Mouse (Mus musculus): ENCODE data around the gene Chmp1a.
"Not testable (repeated sequence)": the region's sequence is repeated elsewhere in the genome, so short reads cannot be mapped to it uniquely, and the experiment has no call there.

Chmp1a gene

DNA sequence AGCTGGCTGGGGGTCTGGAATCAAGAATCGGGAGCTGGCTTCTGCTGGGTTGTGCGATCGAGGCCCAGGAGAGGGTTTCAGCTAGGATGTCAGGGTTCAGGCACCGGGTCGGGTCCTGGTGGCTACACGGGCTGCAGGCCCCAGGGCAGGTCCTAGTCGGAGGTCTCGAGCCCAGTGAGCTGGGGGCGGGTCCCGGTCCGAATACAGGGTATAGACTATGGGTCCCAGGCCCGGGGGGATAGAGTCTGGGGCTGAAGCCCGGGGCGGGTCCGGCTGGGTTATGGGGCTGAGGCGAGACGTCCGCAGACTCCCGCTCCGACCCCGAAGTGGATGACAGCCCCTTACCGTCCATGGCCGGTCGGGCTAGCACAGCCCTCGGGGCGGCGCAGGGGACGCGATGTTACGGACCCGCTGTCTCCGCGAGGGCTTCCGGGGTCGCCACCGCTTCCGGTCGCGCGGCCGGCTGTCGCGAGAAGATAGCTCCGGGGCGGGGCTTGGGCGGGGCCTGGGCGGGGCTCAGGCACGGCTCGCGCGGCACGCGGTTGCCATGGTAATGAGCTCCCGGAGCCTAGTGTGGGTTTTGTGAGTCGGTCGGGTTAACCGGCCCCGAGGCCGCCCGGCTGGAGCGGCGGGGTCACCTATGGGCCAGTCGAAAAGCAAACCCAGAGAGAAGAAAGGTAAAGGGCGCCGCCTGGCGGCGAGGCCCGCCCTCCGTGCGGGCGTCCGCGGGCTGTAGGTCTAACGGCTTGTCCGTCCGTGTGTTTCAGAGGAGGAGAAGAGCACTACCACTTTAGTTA is at the start of gene Chmp1a, which contains the start of gene Spata33:
Gene Chmp1a, minus strand, starts transcription at position 443 of the 797 bp plus-strand sequence.
Gene Spata33, plus strand, starts transcription at position 512 of the 797 bp plus-strand sequence.
- DNase-seq = peak; percentile 76 to 81

- not testable (repeated sequence) for DNase-seq
Measured at GRCm38 (mm10) chr8:123257593-123257992, 45.0 kb upstream of the Chmp1a start.

DNA sequence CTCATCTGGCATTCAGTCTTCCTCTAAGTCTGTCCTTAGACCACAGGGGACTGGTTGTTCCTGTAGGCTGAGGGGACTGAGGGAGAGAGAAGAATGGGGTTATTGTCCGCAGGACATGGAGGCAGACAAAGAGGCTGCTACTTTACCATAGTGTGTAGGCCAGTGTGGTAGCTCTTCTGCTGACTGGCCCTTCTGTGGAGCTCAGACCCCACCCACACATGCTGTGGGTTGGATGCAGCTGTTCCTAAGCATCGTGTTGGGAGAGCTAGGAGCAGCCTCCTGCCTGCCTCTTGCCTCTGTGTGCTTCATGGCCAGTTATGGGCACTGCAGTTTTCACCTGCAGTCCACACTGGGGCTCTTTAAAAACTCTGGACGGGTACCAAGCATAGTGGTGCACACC is 44.6 kb upstream of the Chmp1a start:
- no peak for DNase-seq

DNA sequence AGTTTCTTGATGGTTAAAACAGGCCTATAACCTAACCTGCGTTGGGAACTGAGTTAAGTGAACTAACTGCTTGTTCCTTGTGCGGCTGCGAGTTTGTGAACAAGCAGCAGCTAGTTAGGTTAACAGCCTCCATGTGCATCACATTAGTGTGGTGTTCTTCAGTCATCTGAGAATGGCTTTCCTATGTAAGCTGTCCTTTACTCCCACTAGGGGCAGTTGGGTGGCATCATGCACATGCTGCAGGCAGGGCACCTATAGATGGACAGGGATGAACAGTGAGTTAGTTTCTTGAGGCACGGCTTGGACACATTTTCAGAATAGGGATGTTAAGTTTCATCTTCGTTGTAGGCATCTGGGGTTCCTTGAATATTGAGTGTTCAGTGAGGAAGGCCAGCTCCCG is 42.6 kb upstream of the Chmp1a start:
- DNase-seq = no peak

DNA sequence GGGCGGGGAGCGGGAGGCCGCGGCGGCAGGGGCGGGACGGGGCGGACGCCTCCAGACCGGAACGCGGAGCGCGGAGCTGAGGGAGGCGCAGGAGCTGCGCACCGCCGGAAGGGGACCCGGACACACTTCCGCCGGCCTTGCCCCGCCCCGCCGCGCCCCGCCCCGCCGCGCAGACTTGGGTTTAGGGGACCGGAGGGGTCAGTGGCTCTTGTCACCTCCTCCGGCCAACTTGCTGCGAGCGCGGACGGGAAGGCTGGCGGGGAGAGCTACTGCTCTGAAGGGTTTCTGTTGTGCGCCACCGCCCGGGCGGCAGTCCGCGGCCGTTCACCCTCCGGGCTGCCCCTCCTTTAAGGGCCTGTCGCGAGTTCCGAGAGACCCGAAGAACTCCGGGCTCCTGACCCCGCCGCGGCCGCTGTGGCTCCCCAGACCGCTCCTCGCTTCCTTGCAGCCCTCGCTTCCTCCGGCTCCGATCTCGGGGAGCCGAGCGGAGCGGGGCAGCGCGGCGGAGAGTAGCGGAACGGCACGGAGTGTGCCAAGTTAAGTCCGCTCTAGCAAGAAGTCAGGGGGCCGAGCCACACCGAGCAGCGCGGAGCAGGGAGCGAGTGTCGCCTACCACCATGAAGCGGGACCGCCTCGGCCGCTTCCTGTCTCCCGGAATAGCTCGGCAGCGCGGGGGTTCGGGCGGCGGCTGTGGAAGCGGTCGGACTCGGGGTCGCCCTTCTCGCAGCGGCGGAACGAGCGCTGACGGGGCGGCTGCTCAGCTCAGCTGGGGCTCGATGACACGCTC is 41.7 kb upstream of the Chmp1a start, which contains the start of the genes Zfp276 and Vps9d1:
Gene Zfp276, plus strand, starts transcription at position 97 of the 787 bp plus-strand sequence.
Gene Vps9d1, minus strand, starts transcription at position 250 of the 787 bp plus-strand sequence.
- DNase-seq = peak; percentile 73 to 83

DNA sequence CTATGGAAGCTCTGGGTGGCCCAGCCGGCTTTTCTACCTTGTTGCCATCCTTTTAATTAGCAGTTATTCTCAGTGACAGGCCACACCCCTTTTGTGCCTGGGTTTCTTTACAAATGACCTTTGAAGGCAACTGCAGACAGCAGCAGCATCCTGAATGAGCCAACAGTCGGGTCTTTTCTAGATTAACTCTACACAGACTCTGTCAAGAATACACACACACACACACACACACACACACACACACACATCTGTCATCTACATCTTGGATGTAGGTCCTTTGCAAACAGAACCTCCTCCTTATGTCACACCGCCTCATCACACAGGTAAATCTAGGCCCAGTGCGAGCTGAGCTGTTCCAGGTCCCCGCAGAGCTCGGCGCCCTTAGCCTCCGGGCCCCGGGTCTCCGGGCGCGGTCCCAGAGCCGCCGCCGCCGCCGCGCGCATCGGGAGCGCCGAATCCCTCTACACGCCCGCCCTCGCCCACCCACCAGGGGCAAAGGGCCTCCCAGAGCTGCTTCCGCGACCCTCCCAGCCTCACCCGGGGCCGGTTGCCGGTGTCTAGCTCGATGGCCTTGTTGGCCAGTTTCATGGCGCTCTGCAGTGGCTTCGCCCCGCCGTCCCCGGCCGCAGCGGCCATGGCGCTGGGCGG is 41.0 kb upstream of the Chmp1a start:
- DNase-seq = no peak

- no peak for DNase-seq
Measured at GRCm38 (mm10) chr8:123252925-123253324, 40.4 kb upstream of the Chmp1a start.

GRCm38 (mm10) chr8:123250940-123251339 is 38.4 kb upstream of the Chmp1a start:
- DNase-seq = no peak

DNA sequence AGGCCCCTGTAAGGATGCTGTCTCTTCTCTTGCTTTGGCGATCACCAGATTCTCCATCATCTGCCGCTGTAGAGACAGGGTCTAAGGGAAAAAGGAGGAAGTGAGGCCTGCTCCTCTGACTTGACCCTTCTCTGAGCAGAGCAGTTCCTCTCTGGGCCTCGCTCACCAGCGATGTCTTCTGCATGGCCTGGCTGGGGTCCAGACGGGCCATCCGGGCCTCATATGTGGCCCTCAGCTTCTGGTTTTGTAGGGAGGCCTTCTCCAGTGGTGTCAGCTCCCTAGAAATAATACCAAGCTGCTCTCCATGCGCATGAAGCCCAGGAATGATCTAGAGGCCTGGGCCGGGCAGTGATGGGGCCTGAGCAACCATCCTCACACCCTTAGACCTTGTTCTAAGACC is 36.0 kb upstream of the Chmp1a start:
- no peak for DNase-seq

DNA sequence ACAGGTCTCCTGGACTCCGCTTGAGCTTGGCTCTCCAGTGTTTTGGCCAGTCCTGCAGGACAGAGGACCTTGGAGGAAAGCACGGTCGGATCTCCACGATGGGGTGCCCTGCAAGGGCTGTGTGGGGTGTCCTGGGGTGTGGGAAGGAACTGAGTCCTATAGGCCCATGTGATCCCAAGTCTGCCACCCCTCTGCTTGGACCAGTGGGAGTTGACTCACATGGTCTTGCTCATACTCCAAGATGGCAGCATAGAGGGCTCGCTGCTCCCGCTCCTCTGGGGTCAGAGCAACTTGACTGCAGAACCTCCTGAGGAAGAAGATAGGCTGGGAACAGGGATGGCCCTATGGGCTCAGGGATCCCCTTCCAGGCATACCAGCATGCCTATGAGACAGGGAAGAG is 35.2 kb upstream of the Chmp1a start:
- DNase-seq = no peak

DNA sequence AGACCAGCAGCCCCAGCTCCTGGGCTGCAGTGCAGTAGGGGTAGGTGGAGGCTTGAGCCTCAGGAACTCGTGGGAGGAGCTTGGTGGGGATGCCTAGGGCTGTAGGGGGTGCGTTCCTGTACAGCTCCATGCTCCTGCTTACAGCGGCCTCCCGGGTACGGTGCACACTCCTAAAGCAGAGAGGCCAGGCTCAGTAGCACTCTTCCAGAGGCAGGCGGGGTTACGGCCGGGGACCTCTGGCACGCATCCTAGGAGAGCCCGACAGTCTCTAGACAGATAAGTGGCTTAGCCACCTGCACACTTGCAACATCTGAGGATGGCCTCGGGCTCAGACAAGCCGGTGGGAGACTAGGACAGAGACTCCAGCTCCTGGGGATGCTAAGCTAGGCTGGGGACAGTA is 33.0 kb upstream of the Chmp1a start:
- DNase-seq = no peak

DNA sequence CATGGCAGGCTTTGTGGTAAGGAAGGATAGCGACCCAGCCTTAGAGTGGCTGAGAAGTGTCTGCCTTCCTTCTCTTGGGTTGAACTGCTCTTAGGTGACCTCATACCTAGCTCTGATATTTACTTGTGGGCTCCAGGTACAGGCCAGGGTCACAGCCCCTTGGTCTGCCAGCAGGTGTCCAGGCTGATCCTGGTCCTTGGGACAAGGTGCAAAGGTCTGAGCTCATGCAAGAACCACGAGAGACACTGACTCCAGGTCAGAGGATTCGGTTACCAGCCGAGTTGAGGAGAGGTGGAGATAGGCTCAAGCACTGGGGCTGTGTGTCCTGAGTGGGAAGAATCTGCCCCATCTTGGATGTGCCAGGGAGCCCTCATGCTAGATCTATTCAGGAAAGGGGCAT is 31.8 kb upstream of the Chmp1a start:
- no peak for DNase-seq

DNA sequence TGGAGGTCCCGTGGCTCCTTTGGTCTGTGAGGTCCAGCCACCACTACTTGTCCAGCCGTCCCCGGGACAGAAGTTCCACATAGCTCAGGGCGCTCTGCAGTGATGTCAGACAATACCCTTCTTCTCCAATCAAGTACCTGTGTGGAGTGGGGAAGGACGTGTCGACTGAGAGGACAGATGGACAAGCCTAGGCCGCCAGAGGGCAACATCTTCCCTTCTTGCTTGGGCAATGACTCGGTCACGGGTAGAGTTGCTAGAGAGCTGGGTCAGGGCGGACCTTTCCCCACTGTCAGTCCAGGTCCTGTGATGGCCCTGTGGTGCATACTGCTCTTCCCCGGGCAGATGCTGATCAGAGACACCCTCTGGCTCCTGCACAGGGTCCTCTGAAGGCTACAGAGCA is 30.5 kb upstream of the Chmp1a start:
- no peak for DNase-seq

DNA sequence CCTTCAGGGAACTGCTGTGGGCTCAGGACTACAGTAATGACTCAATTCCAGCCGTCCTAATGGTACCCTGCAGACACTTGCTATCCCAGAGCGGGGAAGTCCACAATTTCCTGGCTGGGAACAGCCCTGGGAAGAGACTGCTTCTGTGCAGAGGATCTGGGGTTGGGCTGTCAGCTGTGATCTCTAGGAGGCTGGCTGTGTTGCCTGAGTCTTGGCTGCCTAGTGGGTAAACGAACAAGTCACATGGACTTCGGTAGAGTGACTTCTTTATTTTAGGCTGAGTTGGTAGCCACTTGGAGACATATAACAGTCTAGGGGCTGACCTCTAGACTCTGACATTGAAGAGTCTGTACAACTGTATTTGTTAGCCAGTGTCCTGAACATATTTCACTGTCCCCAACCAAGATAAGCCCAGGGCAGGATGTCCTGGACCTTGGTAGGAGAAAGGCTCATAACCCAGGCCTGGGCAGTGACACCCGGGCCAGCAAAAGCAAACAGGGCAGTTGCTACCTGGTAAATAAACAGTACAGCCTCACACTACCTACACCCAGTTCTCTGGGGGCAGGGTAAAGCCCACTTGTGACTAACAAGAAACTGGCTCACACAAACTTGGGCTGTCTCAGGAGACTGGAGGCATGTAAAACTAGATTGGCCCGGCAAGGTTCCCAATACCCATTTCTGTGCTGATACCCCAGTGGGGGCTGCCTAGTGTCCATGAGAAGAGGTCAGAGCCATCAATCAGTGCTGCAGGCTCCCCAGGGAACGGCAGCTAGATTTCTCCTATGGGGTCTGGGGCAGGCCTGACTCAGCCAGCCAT is 29.8 kb upstream of the Chmp1a start:
- DNase-seq = no peak

DNA sequence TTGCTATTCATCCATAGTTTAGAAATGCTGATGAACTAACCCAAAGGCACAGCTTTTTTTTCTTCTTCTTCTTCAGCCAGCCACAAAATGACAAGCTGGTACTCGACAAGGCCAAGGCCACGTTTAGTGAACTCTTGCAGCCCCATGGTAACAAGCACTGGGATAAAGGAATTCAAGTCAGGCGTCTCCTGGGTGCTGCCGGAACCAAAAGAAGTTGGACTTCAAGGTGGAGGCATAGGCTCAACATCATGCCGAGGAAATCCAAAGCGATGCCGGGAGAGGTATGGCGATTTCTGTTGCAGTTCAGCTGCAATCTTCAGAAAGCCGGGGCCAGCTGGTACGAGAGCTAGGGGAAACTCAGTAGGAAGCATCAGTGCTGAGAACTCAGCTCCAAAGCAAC is 26.8 kb upstream of the Chmp1a start:
- no peak for DNase-seq

DNA sequence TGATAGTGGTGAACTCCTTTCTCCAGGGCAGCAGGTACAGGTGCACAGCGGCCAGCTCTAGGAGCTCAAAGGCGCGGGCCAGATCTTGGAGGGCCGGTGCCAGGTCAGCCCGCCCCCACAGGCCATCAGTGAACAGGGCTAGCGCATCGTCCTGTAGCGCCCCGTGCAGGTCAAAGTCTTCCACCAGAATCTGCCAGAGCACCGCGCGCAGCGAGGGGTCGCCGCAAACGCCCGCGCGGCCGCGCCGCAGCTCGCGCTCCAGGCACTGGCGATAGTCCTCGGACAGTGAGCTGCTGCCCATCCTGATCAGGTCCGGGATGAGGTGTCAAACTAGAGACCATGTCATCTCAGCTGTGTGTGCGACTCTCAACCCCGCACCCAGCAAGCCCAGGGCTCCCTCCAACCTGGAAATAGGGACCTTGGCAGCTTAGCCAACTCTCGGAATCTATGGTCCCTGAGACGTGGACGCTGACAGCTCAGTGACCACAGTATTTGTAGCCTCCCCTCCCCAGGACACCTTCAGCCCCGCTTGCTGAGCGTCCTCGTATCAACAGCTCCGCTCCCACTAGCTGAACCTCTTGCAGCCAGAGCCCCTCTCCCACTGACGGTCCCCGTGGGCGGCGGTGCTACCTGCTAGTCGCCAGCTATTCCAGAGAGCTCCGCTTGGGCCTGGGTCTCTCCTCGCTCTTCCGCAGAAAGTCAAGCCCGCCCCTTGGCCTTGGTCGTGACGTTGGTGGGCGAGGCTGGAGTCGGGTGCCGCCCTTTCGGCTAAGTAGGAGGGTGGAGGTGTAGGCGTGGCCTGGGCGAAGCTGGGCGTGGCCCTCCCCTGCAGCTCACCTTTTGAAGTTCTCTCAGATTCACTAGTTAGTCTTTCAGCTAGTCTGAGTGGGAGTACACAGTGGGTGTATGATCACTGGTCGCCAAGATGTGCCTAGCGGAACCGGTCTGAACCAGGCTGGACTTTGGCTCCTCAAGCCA is 23.2 kb upstream of the Chmp1a start, which contains the start of gene Spata2l:
Gene Spata2l, minus strand, starts transcription at position 714 of the 978 bp plus-strand sequence.
- peak; percentile 84 to 92 for DNase-seq

- no peak for DNase-seq
Measured at GRCm38 (mm10) chr8:123234918-123235519, 22.5 kb upstream of the Chmp1a start.

DNA sequence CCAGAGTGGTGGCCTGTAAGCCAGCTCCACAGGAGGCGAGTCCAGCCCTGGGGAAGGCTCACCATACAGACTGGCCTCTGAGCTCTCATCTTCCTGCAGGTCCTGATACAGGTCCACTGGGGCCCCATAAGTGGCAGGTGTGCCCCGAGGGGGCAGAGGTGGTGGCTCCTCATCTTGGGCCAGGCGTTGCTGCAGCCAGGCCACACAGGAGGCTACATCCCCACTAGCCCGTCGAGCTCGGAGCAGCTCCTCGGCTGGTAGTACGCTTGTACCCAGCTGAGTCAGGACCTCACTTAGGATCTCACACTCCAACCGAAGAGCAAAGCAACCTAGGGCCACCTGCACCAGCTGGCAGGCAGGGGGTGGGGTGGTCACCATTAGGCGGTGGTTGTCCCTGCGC is 21.2 kb upstream of the Chmp1a start:
- no peak for DNase-seq

DNA sequence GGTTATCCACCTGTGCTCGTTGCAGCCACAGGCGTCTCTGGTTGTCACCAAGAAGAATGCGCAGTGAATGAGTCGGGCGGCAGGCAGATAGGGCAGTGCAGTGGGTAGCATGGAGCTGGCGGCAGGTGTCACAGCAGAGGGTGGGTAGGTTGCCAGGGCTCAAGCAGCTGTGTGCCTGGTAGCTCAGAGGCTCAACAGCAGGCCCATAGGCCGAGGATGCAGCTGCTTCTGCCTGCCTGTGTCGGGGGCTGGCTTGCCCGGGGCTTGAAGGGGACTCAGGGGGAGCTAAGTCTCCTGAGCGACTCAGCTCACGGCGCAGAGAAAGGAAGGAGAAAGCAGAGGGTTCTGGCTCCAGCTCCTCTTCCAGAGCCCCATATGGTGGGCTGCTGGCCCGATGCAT is 20.7 kb upstream of the Chmp1a start:
- no peak for DNase-seq

- no peak for DNase-seq
Measured at GRCm38 (mm10) chr8:123232553-123232952, 20.0 kb upstream of the Chmp1a start.

DNA sequence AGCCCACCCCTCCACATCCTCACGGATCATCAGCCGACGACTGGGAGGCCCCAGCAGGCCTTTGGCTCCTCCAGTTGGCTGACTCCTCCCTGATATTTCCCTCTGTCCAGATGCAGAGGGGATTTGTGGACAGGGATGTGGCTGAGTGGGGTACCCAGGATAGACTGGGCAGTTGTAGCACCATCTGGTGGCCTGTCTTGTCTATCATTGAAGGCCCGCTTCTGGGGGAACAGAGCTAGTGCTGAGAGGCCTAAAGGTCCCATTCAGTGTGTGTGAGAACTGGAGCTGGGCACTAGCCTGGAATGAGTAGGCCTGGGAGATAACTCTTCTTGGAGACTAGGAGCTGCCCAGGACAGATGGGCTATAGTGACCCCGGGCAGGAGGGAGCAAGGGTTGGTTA is 19.2 kb upstream of the Chmp1a start:
- no peak for DNase-seq

All from spleen, adult 18-20 months (tissue).